Mouse (Mus musculus): ENCODE data around the gene Dennd1b.

DNA sequence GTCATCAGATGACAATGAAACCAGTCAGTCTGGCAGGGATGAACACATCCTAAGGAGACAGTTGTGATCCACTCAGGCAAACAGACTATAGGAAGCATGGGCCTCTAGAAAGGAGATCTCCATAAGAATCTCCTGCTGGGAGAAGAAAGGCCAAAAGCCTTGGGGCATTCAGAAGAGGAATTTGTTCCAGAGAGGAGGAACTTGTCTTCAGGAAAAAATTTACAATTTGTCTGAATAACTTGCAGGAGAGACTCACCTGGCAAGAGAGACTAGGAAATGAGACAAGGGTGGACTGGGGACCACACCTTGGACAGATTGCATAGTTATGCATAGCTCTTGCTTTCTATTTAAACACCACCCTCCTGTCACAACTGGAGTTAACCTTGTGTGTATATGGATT is 6.7 kb upstream of the Dennd1b start:
- no peak for TF ChIP-seq CTCF (IDR thresholded peaks at IDR 0.05; ENCODE audit: low read depth, low read length)
- no peak for TF ChIP-seq POLR2A (IDR thresholded peaks at IDR 0.05; ENCODE audit: insufficient read depth, low read length)
